Mouse (Mus musculus) embryonic facial prominence, embryonic 13.5 days (tissue): ENCODE data around the gene Jdp2. TPM values are rescaled to one million over a fixed set of nuclear protein-coding genes. Genes with fewer than 3 reads are reported as not detected.

Experiments used
- polyA plus RNA-seq: library from polyadenylated mRNA; unstranded; fragments of >200 nt; fragmentation: Nextera tagmentation; extraction: Ambion mirVana; gene quantifications from 2 replicates; pipeline ENCODE4 v1.2.1, GENCODE M21; 2015

The Jdp2 gene
- polyA plus RNA-seq, 1 experiment from 2014 or later: 0.35 TPM

Other genes starting within 250 kb of the Jdp2 start
- 298 and 306 TPM in 2 replicates for gene Tmed10, start 224.2 kb upstream of the Jdp2 start, polyA plus RNA-seq
- gene Fos, start 125.1 kb upstream of the Jdp2 start, polyA plus RNA-seq: 5.2 and 7.3 TPM in 2 replicates
- 5.8 and 7.6 TPM in 2 replicates for gene Batf, start 87.6 kb downstream of the Jdp2 start, polyA plus RNA-seq
- 2.5 and 2.7 TPM in 2 replicates for gene Flvcr2, start 147.5 kb downstream of the Jdp2 start, polyA plus RNA-seq
- gene Erg28, start 225.5 kb downstream of the Jdp2 start, polyA plus RNA-seq: 113 and 119 TPM in 2 replicates
- gene Ttll5, start 225.6 kb downstream of the Jdp2 start, polyA plus RNA-seq: 13.4 and 17.3 TPM in 2 replicates